Mouse (Mus musculus) stomach, postnatal 0 days (tissue): ENCODE measurements at regions not wholly inside any gene's neighbourhood (a gene's known extent, or its start where the extent isn't known, plus 50 kb on each side); places are given as distances from the start of the nearest gene placed in this dataset.

Source experiments
- CTCF ChIP-seq: IDR thresholded peaks from 2 replicates; pipeline ENCODE4 v1.5.1; 2016; ENCODE audit warnings: antibody characterized with exemption, low read depth, mild to moderate bottlenecking, moderate library complexity
- EP300 ChIP-seq: optimal IDR thresholded peaks from 2 replicates; pipeline ENCODE3; 2016; ENCODE audit warnings: antibody characterized with exemption

DNA sequence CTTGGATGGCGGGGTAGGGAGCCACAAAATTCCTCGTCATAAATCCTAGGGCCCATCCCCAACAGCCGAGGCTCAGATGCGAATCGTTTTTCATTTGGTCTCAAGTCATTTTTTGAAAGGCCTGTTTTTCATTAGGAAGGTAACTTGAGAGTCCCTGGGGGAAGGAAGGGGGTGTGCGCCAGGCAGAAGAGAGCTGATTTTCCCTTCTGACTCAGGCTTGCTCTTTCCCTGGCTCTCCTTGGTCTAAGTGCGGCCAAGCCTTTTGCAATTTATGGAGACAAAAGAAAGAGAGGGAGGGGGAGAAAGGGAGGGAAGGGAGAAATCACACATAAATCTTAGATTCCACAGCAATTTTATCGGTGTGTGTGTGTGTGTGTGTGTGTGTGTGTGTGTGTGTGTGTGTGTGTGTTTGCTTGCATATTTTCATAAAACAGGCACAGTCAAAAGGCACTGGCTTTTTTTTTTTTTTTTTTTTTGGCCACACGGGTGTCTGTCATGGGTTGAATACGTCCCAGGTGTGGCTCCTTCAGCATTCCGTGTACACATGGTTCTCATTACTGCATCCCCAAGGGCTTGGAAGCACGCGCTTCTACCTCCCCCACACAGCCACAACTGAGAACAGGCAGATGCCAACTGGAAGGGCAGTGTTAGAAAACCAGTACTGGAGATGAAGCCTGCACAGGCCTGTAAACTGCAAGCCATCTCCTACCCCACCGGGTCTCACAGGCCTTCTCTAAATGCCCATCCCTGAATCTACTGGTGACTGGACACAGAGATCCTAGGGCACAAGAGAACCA is 191.8 kb upstream of the Dapk1 start:
- no peak for TF ChIP-seq CTCF
- TF ChIP-seq EP300 = no peak
